Mouse (Mus musculus): Measurements from ENCODE around the gene Higd1a. TPM values are rescaled to one million over a fixed set of nuclear protein-coding genes. Genes with fewer than 3 reads are reported as not detected.

The Higd1a gene
- polyA plus RNA-seq, 1 experiment from 2014 or later: 133 TPM

- ATAC-seq (ENCODE audit: low FRiP score, low TSS enrichment): no peak
- Histone ChIP-seq H3K27ac (ENCODE audit: low read depth, low read length) (no peak overlapping the region), H3K27me3 (ENCODE audit: control insufficient read depth, insufficient read depth, low read length) (no peaks in the 10 kb centered on the region), H3K9ac (ENCODE audit: low read depth, low read length) (no peak overlapping the region), H3K4me2 (replicated peaks; ENCODE audit: low read depth, low read length) (no peak overlapping the region), H3K4me3 (ENCODE audit: low read length) (no peak overlapping the region), H3K9me3 (ENCODE audit: control insufficient read depth, low read length) (no peaks in the 10 kb centered on the region), H3K36me3 (ENCODE audit: control insufficient read depth, insufficient read depth, low read length) (no peaks in the 10 kb centered on the region), H3K4me1 (ENCODE audit: control insufficient read depth, insufficient read depth, low read length) (0 out of 2 replicates have a peak, but pooled peaks cover 4% of the 10 kb centered on the region)
- 60% methylated on average over 6 of the region's 6 CpGs for WGBS
Measured at GRCm38 (mm10) chr9:121868236-121868635, 10.1 kb upstream of the Higd1a start.

DNA sequence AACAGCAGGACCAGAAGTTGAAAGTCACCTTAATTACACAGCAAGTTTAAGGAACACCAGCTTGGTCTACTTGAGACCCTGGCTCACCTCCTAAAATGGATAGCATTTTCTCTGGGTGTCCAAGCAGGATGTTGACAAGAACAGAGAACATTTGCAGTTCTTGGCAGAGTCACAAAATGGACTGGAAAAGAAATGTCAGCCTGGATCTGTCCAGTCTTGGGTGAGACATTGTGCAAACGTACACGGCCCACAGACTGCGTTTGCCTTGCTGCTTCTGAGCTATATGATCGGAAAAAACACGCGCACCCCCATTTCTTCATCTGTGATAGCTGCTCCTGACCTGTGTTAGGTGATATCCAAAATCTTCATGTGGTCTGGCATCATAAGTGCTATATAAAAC lies 9.5 kb upstream of the Higd1a start:
- H3K4me1 ChIP-seq (ENCODE audit: control insufficient read depth, insufficient read depth, low read length): 0 out of 2 replicates have a peak, but pooled peaks cover 4% of the 10 kb centered on the region
- no peaks in the 10 kb centered on the region for H3K27me3 ChIP-seq (ENCODE audit: control insufficient read depth, insufficient read depth, low read length)
- H3K36me3 ChIP-seq (ENCODE audit: control insufficient read depth, insufficient read depth, low read length): no peaks in the 10 kb centered on the region
- no peak overlapping the region for H3K27ac ChIP-seq (ENCODE audit: low read depth, low read length)
- no peak overlapping the region for H3K4me2 ChIP-seq (replicated peaks; ENCODE audit: low read depth, low read length)
- ATAC-seq (ENCODE audit: low FRiP score, low TSS enrichment): no peak
- no peak overlapping the region for H3K9ac ChIP-seq (ENCODE audit: low read depth, low read length)
- 76% methylated on average over 6 of the region's 6 CpGs for WGBS
- H3K4me3 ChIP-seq (ENCODE audit: low read length): no peak overlapping the region
- no peaks in the 10 kb centered on the region for H3K9me3 ChIP-seq (ENCODE audit: control insufficient read depth, low read length)

DNA sequence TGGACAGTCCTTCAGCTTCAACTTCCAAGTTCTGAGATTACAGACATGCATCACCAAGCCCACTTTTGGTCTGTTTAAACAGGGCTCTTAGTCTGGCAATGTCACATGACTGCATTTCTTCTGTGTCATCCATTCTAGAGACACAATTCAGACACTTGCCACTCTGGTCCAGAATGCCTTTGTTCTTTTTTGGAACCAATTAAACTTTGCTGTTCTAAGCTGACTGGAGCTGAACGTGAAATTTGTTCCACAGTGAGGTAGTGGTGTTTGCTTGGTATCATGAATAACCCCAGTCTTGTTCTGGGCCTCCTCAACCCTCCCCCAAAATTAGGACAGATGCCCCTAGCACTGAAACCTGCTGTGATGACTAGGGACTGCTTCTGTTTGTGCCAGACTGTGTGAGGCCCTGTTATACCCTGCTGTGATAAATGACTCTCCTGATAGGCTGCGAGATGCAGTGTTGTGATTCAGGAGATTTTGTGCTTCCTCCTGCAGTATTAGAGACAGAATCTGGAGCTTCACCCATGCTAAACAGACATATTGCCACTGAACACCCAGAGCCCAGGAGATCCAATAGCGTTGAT lies 7.4 kb upstream of the Higd1a start:
- 44% methylated on average over 3 of the region's 3 CpGs for WGBS
- no peak for ATAC-seq (ENCODE audit: low FRiP score, low TSS enrichment)

DNA sequence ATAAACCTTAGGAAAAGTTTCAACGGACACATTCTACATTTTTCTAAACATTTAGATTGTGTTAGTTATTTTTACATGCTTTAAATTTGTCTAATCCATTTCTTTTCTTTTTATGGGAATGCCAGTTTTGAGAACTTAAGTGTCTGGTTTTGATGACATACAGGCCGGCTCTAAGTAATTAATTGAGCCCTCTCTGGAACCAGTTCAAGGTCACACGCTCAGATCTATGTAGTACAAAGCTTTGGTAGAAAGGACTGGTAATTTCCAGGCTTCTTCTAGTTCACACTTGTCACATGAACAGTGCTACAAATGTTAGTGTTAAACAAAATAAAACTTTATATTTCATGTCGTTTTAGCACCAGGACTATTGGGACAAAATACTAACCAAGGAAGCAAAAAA lies 6.7 kb upstream of the Higd1a start:
- Histone ChIP-seq H3K36me3 (ENCODE audit: control insufficient read depth, insufficient read depth, low read length) (no peaks in the 10 kb centered on the region), H3K4me1 (ENCODE audit: control insufficient read depth, insufficient read depth, low read length) (0 out of 2 replicates have a peak, but pooled peaks cover 4% of the 10 kb centered on the region), H3K27ac (ENCODE audit: low read depth, low read length) (no peak overlapping the region), H3K4me2 (replicated peaks; ENCODE audit: low read depth, low read length) (no peak overlapping the region), H3K4me3 (ENCODE audit: low read length) (no peak overlapping the region), H3K9ac (ENCODE audit: low read depth, low read length) (no peak overlapping the region), H3K27me3 (ENCODE audit: control insufficient read depth, insufficient read depth, low read length) (no peaks in the 10 kb centered on the region), H3K9me3 (ENCODE audit: control insufficient read depth, low read length) (no peaks in the 10 kb centered on the region)
- no peak for ATAC-seq (ENCODE audit: low FRiP score, low TSS enrichment)
- WGBS: 59% methylated on average over 4 of the region's 4 CpGs

More for the DNA sequence above, 7.4 kb upstream of the Higd1a start:
- Histone ChIP-seq H3K4me3 (ENCODE audit: low read length) (no peak overlapping the region), H3K4me1 (ENCODE audit: control insufficient read depth, insufficient read depth, low read length) (0 out of 2 replicates have a peak, but pooled peaks cover 4% of the 10 kb centered on the region), H3K9ac (ENCODE audit: low read depth, low read length) (no peak overlapping the region), H3K27ac (ENCODE audit: low read depth, low read length) (no peak overlapping the region), H3K9me3 (ENCODE audit: control insufficient read depth, low read length) (no peaks in the 10 kb centered on the region), H3K27me3 (ENCODE audit: control insufficient read depth, insufficient read depth, low read length) (no peaks in the 10 kb centered on the region), H3K4me2 (replicated peaks; ENCODE audit: low read depth, low read length) (no peak overlapping the region), H3K36me3 (ENCODE audit: control insufficient read depth, insufficient read depth, low read length) (no peaks in the 10 kb centered on the region)

GRCm38 (mm10) chr9:121860921-121861320 lies 2.8 kb upstream of the Higd1a start:
- no peak for ATAC-seq (ENCODE audit: low FRiP score, low TSS enrichment)
- H3K36me3 ChIP-seq (ENCODE audit: control insufficient read depth, insufficient read depth, low read length): no peaks in the 10 kb centered on the region
- no peaks in the 10 kb centered on the region for H3K9me3 ChIP-seq (ENCODE audit: control insufficient read depth, low read length)
- 86% methylated on average over 2 of the region's 2 CpGs for WGBS
- H3K4me1 ChIP-seq (ENCODE audit: control insufficient read depth, insufficient read depth, low read length): peaks cover 11% of the 10 kb centered on the region; the same call in 1 of the 2 replicates
- no peak overlapping the region for H3K4me3 ChIP-seq (ENCODE audit: low read length)
- no peak overlapping the region for H3K9ac ChIP-seq (ENCODE audit: low read depth, low read length)
- H3K27ac ChIP-seq (ENCODE audit: low read depth, low read length): no peak overlapping the region
- no peaks in the 10 kb centered on the region for H3K27me3 ChIP-seq (ENCODE audit: control insufficient read depth, insufficient read depth, low read length)
- H3K4me2 ChIP-seq (replicated peaks; ENCODE audit: low read depth, low read length): no peak overlapping the region

DNA sequence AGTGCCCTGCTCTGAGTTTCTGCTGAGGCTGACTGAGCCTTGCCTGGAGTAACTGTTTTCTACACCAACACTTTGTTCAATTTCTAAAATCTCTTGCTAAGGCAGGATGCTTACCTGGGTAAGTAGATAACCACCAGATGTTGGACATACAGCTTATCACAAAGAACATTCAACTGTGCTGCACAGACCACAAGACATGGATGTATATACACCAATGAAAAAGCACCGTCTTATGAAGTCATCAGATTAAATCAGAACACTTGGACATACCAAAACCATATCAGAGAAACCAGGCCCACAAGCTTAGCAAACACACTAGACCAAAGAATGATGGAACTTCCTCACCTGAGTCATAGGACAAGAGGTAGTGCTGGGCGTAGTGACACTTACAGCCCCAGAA lies 1.2 kb upstream of the Higd1a start:
- Histone ChIP-seq H3K27me3 (ENCODE audit: control insufficient read depth, insufficient read depth, low read length) (no peaks in the 10 kb centered on the region), H3K4me3 (ENCODE audit: low read length) (no peak overlapping the region), H3K9me3 (ENCODE audit: control insufficient read depth, low read length) (no peaks in the 10 kb centered on the region), H3K27ac (ENCODE audit: low read depth, low read length) (no peak overlapping the region), H3K4me2 (replicated peaks; ENCODE audit: low read depth, low read length) (no peak overlapping the region), H3K9ac (ENCODE audit: low read depth, low read length) (no peak overlapping the region), H3K4me1 (ENCODE audit: control insufficient read depth, insufficient read depth, low read length) (peaks cover 7% of the 10 kb centered on the region; the same call in 1 of the 2 replicates), H3K36me3 (ENCODE audit: control insufficient read depth, insufficient read depth, low read length) (no peaks in the 10 kb centered on the region)
- ATAC-seq (ENCODE audit: low FRiP score, low TSS enrichment): no peak
- WGBS: 97% methylated on average over 2 of the region's 2 CpGs

- Histone ChIP-seq H3K36me3 (ENCODE audit: control insufficient read depth, insufficient read depth, low read length) (no peaks in the 10 kb centered on the region), H3K27me3 (ENCODE audit: control insufficient read depth, insufficient read depth, low read length) (no peaks in the 10 kb centered on the region), H3K9ac (ENCODE audit: low read depth, low read length) (peak overlapping the region; percentile 85), H3K4me1 (ENCODE audit: control insufficient read depth, insufficient read depth, low read length) (peaks cover 7% of the 10 kb centered on the region; the same call in 1 of the 2 replicates), H3K9me3 (ENCODE audit: control insufficient read depth, low read length) (no peaks in the 10 kb centered on the region), H3K27ac (ENCODE audit: low read depth, low read length) (peak overlapping the region; percentile 93), H3K4me2 (replicated peaks; ENCODE audit: low read depth, low read length) (peak overlapping the region; percentile 87), H3K4me3 (ENCODE audit: low read length) (peak overlapping the region; percentile 89)
- ATAC-seq (ENCODE audit: low FRiP score, low TSS enrichment): peak; percentile 99
- 1% methylated on average over 65 of the region's 70 CpGs for WGBS
Measured at GRCm38 (mm10) chr9:121857474-121858152, 549 bp downstream of the Higd1a start.

DNA sequence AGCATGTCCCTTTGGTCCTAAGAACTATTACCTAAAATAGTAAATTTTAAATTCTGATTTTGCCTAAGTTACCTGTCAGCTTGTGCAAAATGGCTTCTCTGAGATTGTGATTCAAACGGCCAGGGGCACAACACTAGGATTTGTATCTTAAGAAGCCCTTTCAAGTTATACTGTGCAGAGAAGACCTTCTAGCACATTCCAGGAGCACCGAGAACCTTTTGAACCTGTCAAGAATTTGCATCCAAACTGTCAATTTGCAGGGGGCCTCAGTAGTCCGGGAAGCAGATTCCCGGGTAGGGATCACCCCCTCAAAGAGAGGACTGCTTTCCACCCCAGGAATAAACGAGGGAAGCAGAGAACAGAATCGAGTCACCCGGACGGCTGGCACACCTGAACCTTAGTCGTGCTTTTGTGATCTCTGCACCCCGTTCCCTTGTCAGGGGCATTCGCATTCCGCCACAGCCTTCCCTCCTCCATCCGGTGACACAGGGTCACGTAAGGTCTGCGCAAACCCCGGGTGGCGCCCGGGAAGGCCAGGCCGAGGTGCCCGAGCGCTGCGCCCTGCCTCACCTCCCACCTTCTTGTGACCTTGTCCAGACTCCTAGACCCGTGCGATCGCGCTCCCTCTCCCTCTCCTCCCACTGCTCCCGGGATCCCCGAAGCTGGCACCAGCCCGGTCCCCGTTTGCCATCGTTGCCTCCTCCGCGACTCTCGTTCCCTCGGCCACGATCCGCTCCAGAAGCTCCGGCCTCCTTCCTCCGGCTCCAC lies 1.3 kb downstream of the Higd1a start:
- ATAC-seq (ENCODE audit: low FRiP score, low TSS enrichment): no peak; the same call in 1 of the 2 replicates
- H3K9me3 ChIP-seq (ENCODE audit: control insufficient read depth, low read length): no peaks in the 10 kb centered on the region
- 1% methylated on average over 37 of the region's 39 CpGs for WGBS

More for the DNA sequence above, 1.3 kb downstream of the Higd1a start:
- peaks cover 7% of the 10 kb centered on the region; the same call in 1 of the 2 replicates for H3K4me1 ChIP-seq (ENCODE audit: control insufficient read depth, insufficient read depth, low read length)
- no peaks in the 10 kb centered on the region for H3K27me3 ChIP-seq (ENCODE audit: control insufficient read depth, insufficient read depth, low read length)
- H3K36me3 ChIP-seq (ENCODE audit: control insufficient read depth, insufficient read depth, low read length): peaks cover 4% of the 10 kb centered on the region; the same call in 1 of the 2 replicates
- H3K9ac ChIP-seq (ENCODE audit: low read depth, low read length): peak overlapping the region; percentile 85
- H3K27ac ChIP-seq (ENCODE audit: low read depth, low read length): peak overlapping the region; percentile 93
- peak overlapping the region; percentile 89 for H3K4me3 ChIP-seq (ENCODE audit: low read length)
- peak overlapping the region; percentile 87 for H3K4me2 ChIP-seq (replicated peaks; ENCODE audit: low read depth, low read length)

All from kidney, embryonic 14.5 days (tissue).